Mouse (Mus musculus) midbrain, embryonic 15.5 days (tissue): Measurements from ENCODE around the gene Srcin1. TPM values are rescaled to one million over a fixed set of nuclear protein-coding genes. Genes with fewer than 3 reads are reported as not detected.
A peak's percentile ranks its signal among the peaks of the same experiment; 100 is the strongest.

Source experiments
- ATAC-seq: fragments of 200-750 bp; cut with Nextera tagmentation; replicated peaks from 2 replicates; pipeline ENCODE4 v1.8.0; 2017; ENCODE audit warnings: moderate TSS enrichment
- H3K27ac ChIP-seq: fragments of 300-500 bp; sonication (generic); 2 replicates; pipeline ENCODE4 v1.5.1; 2015; ENCODE audit warnings: mild to moderate bottlenecking, inconsistent platforms
- H3K27me3 ChIP-seq: fragments of 300-500 bp; sonication (generic); replicated peaks from 2 replicates; pipeline ENCODE4 v1.6.1; 2015; ENCODE audit warnings: inconsistent platforms
- H3K36me3 ChIP-seq: fragments of 300-500 bp; sonication (generic); replicated peaks from 2 replicates; pipeline ENCODE4 v1.6.1; 2015; ENCODE audit warnings: inconsistent platforms
- H3K4me1 ChIP-seq: fragments of 300-500 bp; sonication (generic); 2 replicates; pipeline ENCODE4 v1.6.1; 2015; ENCODE audit warnings: inconsistent platforms
- H3K4me2 ChIP-seq: fragments of 300-500 bp; sonication (generic); 2 replicates; pipeline ENCODE4 v1.6.1; 2015; ENCODE audit warnings: inconsistent platforms, mild to moderate bottlenecking, moderate library complexity
- H3K4me3 ChIP-seq: fragments of 300-500 bp; sonication (generic); 2 replicates; pipeline ENCODE4 v1.5.1; 2015; ENCODE audit warnings: mild to moderate bottlenecking, inconsistent platforms
- H3K9ac ChIP-seq: fragments of 300-500 bp; sonication (generic); 2 replicates; pipeline ENCODE4 v1.6.1; 2015; ENCODE audit warnings: mild to moderate bottlenecking, inconsistent platforms
- H3K9me3 ChIP-seq: fragments of 300-500 bp; sonication (generic); 2 replicates; pipeline ENCODE4 v1.6.1; 2016; ENCODE audit warnings: inconsistent platforms
- WGBS: fragments of 180-500 bp; shearing (Covaris S2); methylation state at CpG from one replicate; pipeline ENCODE4 v1.1.7; 2015; ENCODE audit warnings: mixed read lengths; 5-methylcytosine and 5-hydroxymethylcytosine counted together
- polyA plus RNA-seq: library from polyadenylated mRNA; unstranded; fragments of >200 nt; fragmentation: Nextera tagmentation; extraction: Ambion mirVana; gene quantifications from 2 replicates; pipeline ENCODE4 v1.2.1, GENCODE M21; 2015

Srcin1 gene
- polyA plus RNA-seq, 1 experiment from 2014 or later, result 13.2 TPM

DNA sequence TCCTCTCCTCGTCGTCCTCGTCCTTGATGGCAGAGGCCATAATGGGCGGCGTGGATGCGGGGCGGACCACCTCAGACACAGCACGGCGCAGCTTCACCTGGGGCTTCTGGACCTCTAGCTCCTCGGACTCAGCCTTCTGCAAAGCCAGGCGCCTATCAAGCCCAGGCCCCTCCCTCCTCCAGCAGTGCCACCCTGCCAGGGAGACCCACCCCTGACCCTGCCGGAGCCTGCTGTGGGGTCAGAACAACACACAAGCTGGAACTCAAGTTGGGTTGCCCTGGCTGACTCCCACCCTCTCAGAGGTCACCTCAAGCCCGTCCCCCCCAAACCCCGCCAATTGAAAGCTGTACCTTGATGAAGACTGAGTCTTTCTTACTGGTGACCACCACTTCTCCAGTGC lies 52.9 kb downstream of the Srcin1 start:
- no peak overlapping the region for H3K9ac ChIP-seq
- H3K9me3 ChIP-seq, result no peaks in the 10 kb centered on the region
- no peaks in the 10 kb centered on the region for H3K27me3 ChIP-seq
- peaks cover 15% of the 10 kb centered on the region for H3K4me1 ChIP-seq
- no peak overlapping the region for H3K4me2 ChIP-seq
- 89% methylated on average over 14 of the region's 14 CpGs for WGBS
- peaks cover 53% of the 10 kb centered on the region for H3K36me3 ChIP-seq
- ATAC-seq, result no peak
- no peak overlapping the region for H3K4me3 ChIP-seq
- peak overlapping the region; percentile 60 for H3K27ac ChIP-seq

DNA sequence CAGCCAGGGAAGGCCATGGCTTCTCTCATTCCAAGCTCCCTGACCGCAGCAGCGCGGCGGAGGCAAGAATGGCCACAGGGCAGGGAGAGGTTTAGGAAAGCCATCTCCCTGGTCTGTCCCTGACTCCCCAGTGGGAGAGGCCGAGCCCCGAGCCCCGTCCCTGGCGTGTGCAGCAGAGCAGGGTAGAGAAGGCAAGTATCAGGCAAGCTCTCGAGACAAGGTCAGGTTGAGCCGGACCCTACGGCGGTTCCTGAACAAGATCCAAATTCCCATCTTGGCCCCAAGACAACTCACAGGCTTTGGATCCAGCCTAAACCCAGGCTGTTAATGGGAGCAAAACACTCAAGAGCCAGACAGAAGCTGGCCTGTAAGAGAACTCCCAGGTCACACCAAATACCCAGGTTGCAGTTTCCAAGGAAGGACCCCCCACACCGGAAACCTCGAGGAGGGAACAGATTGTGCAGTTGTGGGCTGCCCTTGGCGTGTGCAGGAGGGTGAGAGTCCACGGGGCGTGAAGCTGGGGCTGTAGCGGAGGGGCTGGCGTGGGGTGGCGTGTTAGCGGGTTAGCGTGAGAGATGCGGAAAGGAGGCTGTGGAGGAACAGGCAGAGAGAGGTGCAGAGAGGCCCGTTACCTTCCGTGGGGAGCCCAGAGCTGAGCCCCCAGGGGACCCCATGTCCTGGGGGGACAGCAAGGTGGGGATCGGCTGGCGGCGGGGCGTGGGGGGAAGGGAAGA lies 54.1 kb downstream of the Srcin1 start:
- Histone ChIP-seq H3K27ac (no peak overlapping the region), H3K9me3 (no peaks in the 10 kb centered on the region), H3K36me3 (peaks cover 53% of the 10 kb centered on the region), H3K4me1 (peaks cover 15% of the 10 kb centered on the region), H3K9ac (no peak overlapping the region), H3K27me3 (no peaks in the 10 kb centered on the region), H3K4me3 (no peak overlapping the region), H3K4me2 (no peak overlapping the region)
- 84% methylated on average over 29 of the region's 29 CpGs for WGBS
- ATAC-seq, result no peak

DNA sequence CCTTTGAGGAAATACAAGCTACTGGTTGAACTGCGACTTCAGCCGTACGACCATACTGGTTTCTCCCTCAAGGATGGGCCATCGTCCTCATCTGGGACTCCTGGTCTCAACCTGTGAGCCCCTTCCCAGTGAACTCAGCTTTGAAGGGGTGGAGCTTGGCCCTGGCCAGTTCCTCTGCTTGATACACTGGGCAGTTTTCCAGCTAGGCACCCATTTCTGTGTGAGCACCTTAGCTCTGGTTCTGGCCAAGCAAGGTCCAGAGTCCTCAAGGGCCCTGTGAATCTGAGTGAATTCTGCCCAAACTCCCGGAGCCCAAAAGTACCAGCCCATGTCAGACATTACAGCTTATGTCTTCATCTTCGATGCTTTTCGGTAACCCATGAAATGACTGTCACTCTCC lies 55.4 kb downstream of the Srcin1 start:
- WGBS, result 92% methylated on average over 7 of the region's 7 CpGs
- Histone ChIP-seq H3K9me3 (no peaks in the 10 kb centered on the region), H3K36me3 (peaks cover 50% of the 10 kb centered on the region)

DNA sequence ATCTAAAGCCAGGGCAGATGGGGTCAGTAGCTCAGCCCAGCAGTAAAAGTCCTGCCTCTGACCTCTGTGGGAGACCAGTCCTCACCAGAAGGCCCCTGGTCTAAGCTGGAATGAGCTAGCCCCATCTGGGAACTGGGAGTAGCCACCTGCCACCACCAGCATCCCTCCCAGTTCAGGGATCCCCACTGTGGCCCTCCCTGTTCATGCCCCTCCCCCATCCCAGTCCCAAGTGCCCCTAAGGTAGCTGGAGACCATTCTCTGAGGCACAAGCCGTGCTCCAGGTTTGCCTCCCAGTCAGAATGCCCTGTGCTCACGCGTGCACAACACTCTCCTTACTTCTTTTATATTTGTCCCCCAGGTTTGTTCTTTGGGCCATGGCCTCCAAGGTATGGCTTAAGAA lies 62.9 kb downstream of the Srcin1 start:
- Histone ChIP-seq H3K9ac (no peak overlapping the region), H3K9me3 (no peaks in the 10 kb centered on the region), H3K4me2 (no peak overlapping the region), H3K4me3 (no peak overlapping the region), H3K27ac (no peak overlapping the region), H3K36me3 (peaks cover 19% of the 10 kb centered on the region), H3K4me1 (peaks cover 11% of the 10 kb centered on the region; the same call in 1 of the 2 replicates), H3K27me3 (no peaks in the 10 kb centered on the region)
- ATAC-seq, result no peak
- 65% methylated on average over 3 of the region's 3 CpGs for WGBS

More for the DNA sequence above, 55.4 kb downstream of the Srcin1 start:
- Histone ChIP-seq H3K4me2 (no peak overlapping the region), H3K27ac (no peak overlapping the region), H3K9ac (no peak overlapping the region), H3K4me1 (peaks cover 15% of the 10 kb centered on the region), H3K27me3 (no peaks in the 10 kb centered on the region), H3K4me3 (no peak overlapping the region)
- ATAC-seq, result no peak

DNA sequence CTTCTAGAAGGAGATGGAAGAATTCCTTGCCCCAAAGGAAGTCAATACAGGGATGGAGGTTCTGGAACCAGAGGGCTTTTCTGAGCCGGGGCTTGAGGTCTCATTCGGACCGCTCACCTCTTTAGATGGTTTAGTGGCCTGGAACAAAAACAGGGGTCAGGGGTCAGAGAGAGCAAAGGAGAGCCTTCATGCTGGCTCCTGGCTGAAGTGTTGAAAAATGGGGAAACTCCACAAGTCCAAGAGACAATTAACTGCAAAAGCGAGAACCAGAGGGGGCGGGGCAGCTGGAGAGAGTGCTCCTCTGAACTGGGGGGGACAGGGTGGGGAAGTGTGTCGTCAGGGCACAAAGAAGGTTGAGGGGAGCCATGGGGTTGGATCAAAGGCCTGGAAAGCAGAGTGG lies 63.5 kb downstream of the Srcin1 start:
- H3K9ac ChIP-seq, result no peak overlapping the region
- peaks cover 11% of the 10 kb centered on the region; the same call in 1 of the 2 replicates for H3K4me1 ChIP-seq
- no peak overlapping the region for H3K4me3 ChIP-seq
- 22% methylated on average over 6 of the region's 6 CpGs for WGBS
- no peak overlapping the region for H3K4me2 ChIP-seq
- ATAC-seq, result no peak
- no peaks in the 10 kb centered on the region for H3K9me3 ChIP-seq
- no peaks in the 10 kb centered on the region for H3K27me3 ChIP-seq
- H3K27ac ChIP-seq, result no peak overlapping the region
- peaks cover 19% of the 10 kb centered on the region for H3K36me3 ChIP-seq

DNA sequence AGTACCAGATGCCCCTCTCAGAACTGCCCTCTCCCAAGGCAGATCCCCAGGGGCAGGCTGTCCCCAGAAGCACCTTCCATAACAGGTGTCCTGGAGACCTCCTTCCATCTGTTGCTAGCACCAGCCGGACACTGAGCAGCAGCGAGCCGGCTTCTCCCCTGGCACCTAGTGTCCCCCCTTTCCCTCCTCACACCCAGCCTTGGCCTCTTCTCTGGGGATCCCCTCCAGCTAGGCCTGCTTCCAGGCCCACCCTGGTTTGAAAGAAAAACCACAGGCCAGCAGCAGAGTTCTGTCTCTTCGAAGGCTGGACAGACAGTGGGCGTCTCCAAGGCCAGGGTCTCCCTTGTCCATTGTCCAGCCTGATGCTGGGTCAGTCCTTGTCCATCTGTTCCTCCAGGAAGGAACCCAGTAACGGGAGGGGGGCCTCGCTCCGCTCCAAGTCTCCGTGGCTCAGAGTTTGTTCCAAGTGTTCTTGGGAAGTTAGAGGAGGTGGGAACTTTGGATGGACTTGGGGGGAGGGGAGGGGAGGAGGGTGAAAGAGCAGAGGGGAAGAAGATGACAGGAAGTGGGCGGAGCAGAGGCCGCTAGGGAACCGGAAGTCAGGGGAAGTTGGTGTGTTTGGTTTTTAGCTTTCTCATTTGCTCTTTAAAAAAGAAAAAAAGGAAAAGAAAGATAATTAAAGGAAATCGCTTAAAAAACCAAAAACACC lies 64.2 kb downstream of the Srcin1 start:
- Histone ChIP-seq H3K4me1 (peaks cover 11% of the 10 kb centered on the region; the same call in 1 of the 2 replicates), H3K9me3 (no peaks in the 10 kb centered on the region), H3K9ac (no peak overlapping the region), H3K4me2 (no peak overlapping the region), H3K27ac (no peak overlapping the region), H3K27me3 (no peaks in the 10 kb centered on the region), H3K4me3 (no peak overlapping the region), H3K36me3 (peaks cover 19% of the 10 kb centered on the region; the same call in 1 of the 2 replicates)
- ATAC-seq, result no peak
- 42% methylated on average over 13 of the region's 13 CpGs for WGBS

DNA sequence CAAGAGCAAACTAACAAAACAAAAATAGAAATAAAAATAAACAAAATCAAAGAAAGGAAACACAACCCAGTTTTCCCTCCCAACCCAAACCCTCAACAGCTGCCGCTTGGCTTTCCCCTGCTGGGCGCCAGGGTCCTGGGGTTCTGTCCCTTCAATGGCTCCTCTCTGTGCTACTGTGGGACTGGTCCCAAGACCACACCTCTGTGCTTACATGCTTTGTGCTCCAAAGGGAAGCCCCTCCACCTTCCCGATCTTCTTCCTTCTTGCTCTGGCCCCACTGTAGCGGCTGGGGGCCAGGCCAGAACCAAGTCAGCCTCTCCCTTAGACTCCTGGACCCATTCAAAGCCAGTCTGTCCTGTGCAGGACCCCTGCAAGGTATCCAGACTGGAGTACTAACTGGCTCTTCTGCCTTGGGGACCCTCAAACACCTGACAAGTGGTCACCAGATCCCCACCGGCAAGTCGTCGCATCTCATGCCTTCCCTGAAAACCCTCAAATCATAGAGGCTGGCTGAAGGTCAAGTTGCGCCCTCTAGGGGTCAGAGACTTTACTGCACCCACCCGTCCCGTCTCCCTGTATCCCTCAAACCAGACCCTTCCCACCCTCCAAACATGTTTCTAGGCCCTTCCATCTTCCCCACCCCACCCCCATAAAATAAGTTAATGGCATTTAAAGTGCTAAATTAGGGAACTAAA lies 64.9 kb downstream of the Srcin1 start:
- Histone ChIP-seq H3K27me3 (no peaks in the 10 kb centered on the region), H3K4me3 (no peak overlapping the region), H3K27ac (no peak overlapping the region), H3K9ac (no peak overlapping the region), H3K9me3 (no peaks in the 10 kb centered on the region), H3K4me2 (no peak overlapping the region), H3K36me3 (peaks cover 17% of the 10 kb centered on the region; the same call in 1 of the 2 replicates), H3K4me1 (peaks cover 11% of the 10 kb centered on the region; the same call in 1 of the 2 replicates)
- ATAC-seq, result no peak
- WGBS, result 27% methylated on average over 10 of the region's 10 CpGs

DNA sequence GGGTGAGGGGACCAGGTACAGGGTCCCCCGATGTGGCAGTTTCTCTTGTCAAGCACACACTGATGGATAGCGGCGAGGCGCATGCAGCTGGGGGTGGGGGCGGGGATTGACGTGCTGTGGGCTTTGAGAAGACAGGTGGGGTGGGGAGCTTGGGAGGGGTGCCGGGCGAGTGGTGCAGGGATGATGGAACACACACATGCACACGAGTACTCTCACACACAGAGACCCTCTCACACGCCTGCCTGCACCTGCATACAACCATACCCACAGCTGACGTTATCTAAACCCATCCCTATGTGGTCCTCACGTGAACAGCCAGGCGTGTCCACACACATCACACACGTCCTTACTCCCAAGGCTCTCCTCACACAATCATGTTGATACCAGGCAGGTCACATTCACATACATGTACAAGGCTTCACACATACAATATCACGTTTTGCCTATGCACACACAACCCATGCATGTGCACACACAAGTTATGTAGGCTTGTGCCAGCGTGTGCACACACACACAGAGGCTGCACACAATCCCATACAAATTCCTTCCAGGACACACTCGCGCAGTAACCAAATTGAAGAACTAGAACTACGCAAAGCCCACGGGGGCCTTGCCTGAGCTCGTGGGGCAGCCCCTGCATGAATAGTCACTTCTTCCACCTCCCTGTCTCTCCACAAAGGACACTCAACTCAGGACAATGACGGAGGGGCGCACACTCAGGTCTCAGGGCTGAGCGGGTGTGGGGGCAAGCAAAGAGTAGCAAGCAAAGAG lies 66.1 kb downstream of the Srcin1 start:
- 58% methylated on average over 24 of the region's 24 CpGs for WGBS
- Histone ChIP-seq H3K36me3 (peaks cover 5% of the 10 kb centered on the region; the same call in 1 of the 2 replicates), H3K4me1 (peaks cover 11% of the 10 kb centered on the region; the same call in 1 of the 2 replicates), H3K9me3 (no peaks in the 10 kb centered on the region), H3K4me3 (no peak overlapping the region), H3K9ac (no peak overlapping the region), H3K4me2 (no peak overlapping the region), H3K27me3 (no peaks in the 10 kb centered on the region), H3K27ac (0 out of 2 replicates have a peak overlapping the region, but pooled peaks have one; percentile 1)
- peak; percentile 43 for ATAC-seq

DNA sequence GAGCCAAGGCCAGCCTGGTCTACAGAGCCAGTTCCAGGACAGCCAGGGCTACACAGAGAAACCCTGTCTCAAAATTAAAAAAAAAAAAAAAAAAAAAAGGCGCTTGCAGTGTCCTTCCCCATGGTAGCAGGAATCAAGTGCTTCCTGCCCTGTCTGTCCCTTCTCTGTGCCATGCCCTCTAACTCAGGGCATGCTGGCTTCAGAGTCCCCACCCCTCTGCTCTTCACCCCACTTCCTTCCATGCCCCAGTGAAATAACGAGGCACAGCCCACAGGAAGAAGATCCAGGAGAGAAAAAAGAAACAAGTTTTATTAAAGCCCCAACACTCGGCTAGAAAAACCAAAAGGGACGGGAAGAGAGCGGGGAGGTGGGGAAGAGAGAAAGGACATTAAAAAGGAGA lies 66.9 kb downstream of the Srcin1 start:
- no peak overlapping the region for H3K4me3 ChIP-seq
- 61% methylated on average over 5 of the region's 5 CpGs for WGBS
- no peak for ATAC-seq
- no peaks in the 10 kb centered on the region for H3K27me3 ChIP-seq
- peaks cover 11% of the 10 kb centered on the region; the same call in 1 of the 2 replicates for H3K4me1 ChIP-seq
- H3K9me3 ChIP-seq, result no peaks in the 10 kb centered on the region
- H3K36me3 ChIP-seq, result no peaks in the 10 kb centered on the region
- H3K4me2 ChIP-seq, result no peak overlapping the region
- 0 out of 2 replicates have a peak overlapping the region, but pooled peaks have one; percentile 1 for H3K27ac ChIP-seq
- no peak overlapping the region for H3K9ac ChIP-seq

DNA sequence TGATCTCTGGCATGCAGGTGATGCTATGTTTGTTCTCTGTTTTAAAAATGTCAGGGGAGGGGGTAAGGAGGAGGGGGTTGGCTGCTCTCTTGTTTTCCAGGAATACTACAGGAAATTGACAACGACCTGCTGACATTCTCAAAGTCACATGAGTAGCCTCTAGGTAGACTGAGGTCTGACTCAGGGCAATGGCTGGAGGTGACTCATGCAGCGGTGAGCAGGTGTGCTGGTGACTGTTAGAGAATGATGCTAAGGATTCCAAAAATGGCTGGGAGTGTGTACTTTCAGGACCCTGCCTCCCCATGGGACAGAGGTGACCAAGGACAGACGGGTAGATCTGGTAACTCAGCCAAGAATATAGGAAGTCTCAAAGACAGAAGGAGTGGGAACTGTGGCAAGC lies 67.8 kb downstream of the Srcin1 start:
- no peak overlapping the region for H3K27ac ChIP-seq
- H3K9me3 ChIP-seq, result no peaks in the 10 kb centered on the region
- no peak overlapping the region for H3K9ac ChIP-seq
- no peak overlapping the region for H3K4me3 ChIP-seq
- ATAC-seq, result no peak
- 87% methylated on average over 3 of the region's 3 CpGs for WGBS
- H3K4me2 ChIP-seq, result no peak overlapping the region
- peaks cover 11% of the 10 kb centered on the region; the same call in 1 of the 2 replicates for H3K4me1 ChIP-seq
- no peaks in the 10 kb centered on the region for H3K36me3 ChIP-seq
- H3K27me3 ChIP-seq, result no peaks in the 10 kb centered on the region

DNA sequence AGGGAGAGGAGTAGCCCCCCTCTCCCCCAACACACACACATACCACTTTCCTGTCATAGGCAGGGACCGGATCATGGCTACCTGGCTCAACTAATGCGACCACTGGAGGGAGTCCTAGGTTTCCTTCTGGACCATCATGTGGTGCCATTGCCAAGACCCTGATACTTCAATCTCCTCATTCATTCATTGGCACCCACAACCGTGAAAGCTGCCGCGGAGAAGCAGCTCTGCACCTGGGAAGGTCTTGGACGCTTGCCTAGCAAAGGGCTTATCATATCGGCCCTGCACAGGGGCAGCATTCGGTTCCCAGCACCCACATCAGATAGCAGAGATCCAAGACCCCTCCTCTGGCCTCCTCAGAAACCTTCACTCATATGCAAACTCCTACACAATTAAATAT lies 69.7 kb downstream of the Srcin1 start:
- 53% methylated on average over 8 of the region's 8 CpGs for WGBS
- Histone ChIP-seq H3K36me3 (no peaks in the 10 kb centered on the region), H3K9ac (no peak overlapping the region), H3K27ac (no peak overlapping the region), H3K4me1 (peaks cover 11% of the 10 kb centered on the region; the same call in 1 of the 2 replicates), H3K27me3 (peaks cover 6% of the 10 kb centered on the region), H3K4me2 (no peak overlapping the region), H3K9me3 (no peaks in the 10 kb centered on the region), H3K4me3 (no peak overlapping the region)
- ATAC-seq, result no peak
